Mouse (Mus musculus) forebrain, embryonic 15.5 days (tissue): ENCODE results near the gene Lrrc2. TPM values are rescaled to one million over a fixed set of nuclear protein-coding genes. Genes with fewer than 3 reads are reported as not detected.

ENCODE experiments used
- ATAC-seq: fragments of 200-750 bp; cut with Nextera tagmentation; replicated peaks from 2 replicates; pipeline ENCODE4 v1.8.0; 2017; ENCODE audit warnings: mild to moderate bottlenecking, moderate TSS enrichment, moderate library complexity
- H3K27ac ChIP-seq: fragments of 300-500 bp; sonication (generic); replicated peaks from 2 replicates; pipeline ENCODE4 v1.5.1; 2015; ENCODE audit warnings: mild to moderate bottlenecking, inconsistent platforms
- H3K27me3 ChIP-seq: fragments of 300-500 bp; sonication (generic); 2 replicates; pipeline ENCODE4 v1.6.1; 2015; ENCODE audit warnings: inconsistent platforms
- H3K36me3 ChIP-seq: fragments of 300-500 bp; sonication (generic); 2 replicates; pipeline ENCODE4 v1.6.1; 2015; ENCODE audit warnings: mild to moderate bottlenecking, inconsistent platforms
- H3K4me1 ChIP-seq: fragments of 300-500 bp; sonication (generic); 2 replicates; pipeline ENCODE4 v1.6.1; 2015; ENCODE audit warnings: inconsistent platforms
- H3K4me2 ChIP-seq: fragments of 300-500 bp; sonication (generic); replicated peaks from 2 replicates; pipeline ENCODE4 v1.6.1; 2015; ENCODE audit warnings: mild to moderate bottlenecking, inconsistent platforms
- H3K4me3 ChIP-seq: fragments of 300-500 bp; sonication (generic); 2 replicates; pipeline ENCODE4 v1.5.1; 2015; ENCODE audit warnings: mild to moderate bottlenecking, inconsistent platforms
- H3K9ac ChIP-seq: fragments of 300-500 bp; sonication (generic); replicated peaks from 2 replicates; pipeline ENCODE4 v1.6.1; 2015; ENCODE audit warnings: mild to moderate bottlenecking, inconsistent platforms
- H3K9me3 ChIP-seq: fragments of 300-500 bp; sonication (generic); 2 replicates; pipeline ENCODE4 v1.6.1; 2016; ENCODE audit warnings: inconsistent platforms
- WGBS: fragments of 180-500 bp; shearing (Covaris S2); methylation state at CpG from one replicate; pipeline ENCODE4 v1.1.7; 2015; ENCODE audit warnings: mixed read lengths; 5-methylcytosine and 5-hydroxymethylcytosine counted together
- polyA plus RNA-seq: library from polyadenylated mRNA; unstranded; fragments of >200 nt; fragmentation: Nextera tagmentation; extraction: Ambion mirVana; gene quantifications from 2 replicates; pipeline ENCODE4 v1.2.1, GENCODE M21; 2015

Gene Lrrc2
- polyA plus RNA-seq, 1 experiment from 2014 or later, result 0.36 TPM

DNA sequence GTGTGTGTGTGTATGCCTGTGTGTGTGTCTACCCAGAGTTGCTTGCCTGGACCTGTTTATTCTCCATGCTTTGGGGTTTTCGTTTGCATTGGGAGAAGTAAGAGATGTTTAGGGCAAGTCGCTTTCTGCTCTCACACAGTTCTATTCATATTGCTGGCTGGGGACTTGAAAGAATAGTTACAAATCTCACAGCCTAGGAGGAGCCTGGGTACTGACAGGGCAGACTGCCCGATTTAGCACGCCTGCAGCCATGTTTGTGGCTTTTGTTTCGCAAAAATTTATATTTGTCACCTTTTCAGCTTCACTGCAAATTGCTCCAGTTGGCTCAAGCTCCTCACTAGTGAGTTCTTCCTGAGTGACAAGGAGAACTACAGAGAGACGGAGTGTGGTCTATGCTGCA, 19.8 kb upstream of the Lrrc2 start:
- Histone ChIP-seq H3K4me3 (no peak overlapping the region), H3K4me2 (no peak overlapping the region), H3K9ac (no peak overlapping the region), H3K36me3 (no peaks in the 10 kb centered on the region), H3K4me1 (no peaks in the 10 kb centered on the region), H3K27ac (no peak overlapping the region), H3K27me3 (no peaks in the 10 kb centered on the region), H3K9me3 (no peaks in the 10 kb centered on the region)
- 54% methylated on average over 6 of the region's 6 CpGs for WGBS
- ATAC-seq, result no peak

- Histone ChIP-seq H3K4me1 (no peaks in the 10 kb centered on the region), H3K4me2 (no peak overlapping the region), H3K27ac (no peak overlapping the region), H3K36me3 (no peaks in the 10 kb centered on the region), H3K4me3 (no peak overlapping the region), H3K9me3 (no peaks in the 10 kb centered on the region), H3K27me3 (no peaks in the 10 kb centered on the region), H3K9ac (no peak overlapping the region)
- no peak for ATAC-seq
- WGBS, result 73% methylated on average over 12 of the region's 12 CpGs
Measured at GRCm38 (mm10) chr9:110933850-110934437, 17.4 kb upstream of the Lrrc2 start.

- Histone ChIP-seq H3K27me3 (no peaks in the 10 kb centered on the region), H3K9ac (no peak overlapping the region), H3K4me3 (no peak overlapping the region)
Measured at GRCm38 (mm10) chr9:110935941-110936340, 15.4 kb upstream of the Lrrc2 start.

GRCm38 (mm10) chr9:110937506-110938490, 13.5 kb upstream of the Lrrc2 start:
- H3K4me2 ChIP-seq, result no peak overlapping the region
- H3K9me3 ChIP-seq, result no peaks in the 10 kb centered on the region
- no peaks in the 10 kb centered on the region for H3K27me3 ChIP-seq
- no peaks in the 10 kb centered on the region for H3K4me1 ChIP-seq
- H3K4me3 ChIP-seq, result no peak overlapping the region
- ATAC-seq, result no peak
- 85% methylated on average over 12 of the region's 12 CpGs for WGBS
- H3K9ac ChIP-seq, result no peak overlapping the region
- no peaks in the 10 kb centered on the region for H3K36me3 ChIP-seq
- H3K27ac ChIP-seq, result no peak overlapping the region

More at GRCm38 (mm10) chr9:110935941-110936340, 15.4 kb upstream of the Lrrc2 start:
- no peaks in the 10 kb centered on the region for H3K9me3 ChIP-seq
- no peak overlapping the region for H3K4me2 ChIP-seq
- ATAC-seq, result no peak
- H3K4me1 ChIP-seq, result no peaks in the 10 kb centered on the region
- H3K36me3 ChIP-seq, result no peaks in the 10 kb centered on the region
- no peak overlapping the region for H3K27ac ChIP-seq
- WGBS, result 86% methylated on average over 7 of the region's 7 CpGs

DNA sequence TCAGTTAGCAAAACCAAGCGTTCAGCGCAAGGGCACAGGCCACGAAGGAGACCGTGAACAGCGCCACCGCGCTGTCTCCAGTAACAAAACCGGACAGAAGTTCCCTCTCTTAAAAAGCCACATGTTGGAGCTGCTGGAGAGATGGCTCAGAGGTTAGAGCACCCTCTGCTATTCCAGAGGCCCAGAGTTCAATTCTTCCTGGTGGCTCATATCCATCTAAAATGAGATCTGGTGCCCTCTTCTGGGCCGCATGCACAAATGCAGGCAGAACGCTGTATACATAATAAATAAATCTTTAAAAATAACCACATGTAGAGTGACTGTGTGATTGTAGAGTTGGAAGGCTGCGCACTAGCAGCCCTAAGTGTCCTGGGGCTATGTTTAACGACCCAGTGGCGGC, 7.1 kb upstream of the Lrrc2 start:
- no peak for ATAC-seq
- H3K36me3 ChIP-seq, result no peaks in the 10 kb centered on the region
- H3K27ac ChIP-seq, result no peak overlapping the region
- no peak overlapping the region for H3K4me3 ChIP-seq
- WGBS, result 32% methylated on average over 13 of the region's 13 CpGs
- no peaks in the 10 kb centered on the region; the same call in 1 of the 2 replicates for H3K4me1 ChIP-seq
- H3K4me2 ChIP-seq, result no peak overlapping the region
- peaks cover 25% of the 10 kb centered on the region for H3K27me3 ChIP-seq
- no peak overlapping the region for H3K9ac ChIP-seq
- H3K9me3 ChIP-seq, result no peaks in the 10 kb centered on the region

DNA sequence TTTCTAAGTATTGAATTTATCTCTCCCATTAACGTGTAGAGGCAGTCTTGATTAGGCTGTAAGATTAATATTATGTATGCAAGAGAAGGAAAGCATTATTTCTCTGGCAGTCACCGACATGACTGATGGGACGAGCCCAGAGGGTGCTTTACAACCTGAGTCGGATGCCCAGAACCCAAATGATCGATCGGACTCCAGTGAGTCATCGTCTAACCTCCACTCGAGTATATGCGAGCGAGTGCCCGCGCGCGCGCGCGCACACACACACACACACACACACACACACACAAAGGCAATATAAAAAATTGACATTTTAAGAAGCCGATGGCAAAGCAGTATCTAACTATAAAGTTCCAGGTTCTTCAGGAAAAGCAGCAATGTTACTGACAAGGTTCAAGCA, 6.0 kb upstream of the Lrrc2 start:
- Histone ChIP-seq H3K4me2 (no peak overlapping the region), H3K9me3 (no peaks in the 10 kb centered on the region), H3K9ac (no peak overlapping the region), H3K27ac (no peak overlapping the region), H3K27me3 (peaks cover 25% of the 10 kb centered on the region), H3K36me3 (no peaks in the 10 kb centered on the region), H3K4me1 (no peaks in the 10 kb centered on the region; the same call in 1 of the 2 replicates), H3K4me3 (no peak overlapping the region)
- 30% methylated on average over 18 of the region's 18 CpGs for WGBS
- no peak for ATAC-seq

GRCm38 (mm10) chr9:110945926-110946325, 5.4 kb upstream of the Lrrc2 start, which contains the start of gene Tdgf1:
Tdgf1 (minus strand) TSS chr9:110946158.
- H3K9me3 ChIP-seq, result no peaks in the 10 kb centered on the region
- no peak within 1 kb of the TSS for H3K27ac ChIP-seq
- H3K27me3 ChIP-seq, result peaks cover 25% of the 10 kb centered on the region
- no peak within 1 kb of the TSS for H3K9ac ChIP-seq
- WGBS, result 22% methylated on average over 11 of the region's 11 CpGs
- H3K4me3 ChIP-seq, result no peak within 1 kb of the TSS
- H3K4me2 ChIP-seq, result no peak within 1 kb of the TSS
- no peaks in the 10 kb centered on the region for H3K36me3 ChIP-seq
- H3K4me1 ChIP-seq, result no peaks in the 10 kb centered on the region; the same call in 1 of the 2 replicates
- ATAC-seq, result no peak

DNA sequence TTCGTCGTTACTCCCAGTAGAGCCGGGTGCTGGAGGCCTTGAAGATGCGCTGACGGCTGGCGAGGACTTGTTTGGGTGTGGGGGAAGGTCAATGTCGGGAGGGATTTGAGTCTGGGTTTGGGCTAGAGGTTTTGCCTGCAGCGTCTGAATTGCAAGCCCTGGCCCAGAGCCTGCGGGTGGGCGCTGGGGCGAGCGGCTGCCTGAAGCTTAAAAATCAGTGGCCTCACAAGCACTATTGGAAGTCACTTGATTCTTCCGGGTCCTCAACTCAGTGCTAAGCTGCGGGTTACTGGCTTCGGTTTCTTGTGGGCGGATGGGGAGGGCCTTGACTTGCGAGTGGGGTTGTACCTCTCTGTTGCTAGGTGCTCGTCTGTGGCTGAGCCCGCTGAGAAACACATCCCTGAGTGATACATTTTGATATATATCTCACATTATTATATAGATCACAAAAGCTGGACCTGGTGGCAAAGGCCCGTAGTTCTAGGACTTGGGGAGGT, 4.7 kb upstream of the Lrrc2 start:
- 11% methylated on average over 20 of the region's 20 CpGs for WGBS
- no peaks in the 10 kb centered on the region; the same call in 1 of the 2 replicates for H3K4me1 ChIP-seq
- no peaks in the 10 kb centered on the region for H3K9me3 ChIP-seq
- no peak overlapping the region for H3K4me3 ChIP-seq
- peaks cover 25% of the 10 kb centered on the region for H3K27me3 ChIP-seq
- no peaks in the 10 kb centered on the region for H3K36me3 ChIP-seq
- ATAC-seq, result no peak
- H3K27ac ChIP-seq, result no peak overlapping the region
- no peak overlapping the region for H3K4me2 ChIP-seq
- no peak overlapping the region for H3K9ac ChIP-seq

DNA sequence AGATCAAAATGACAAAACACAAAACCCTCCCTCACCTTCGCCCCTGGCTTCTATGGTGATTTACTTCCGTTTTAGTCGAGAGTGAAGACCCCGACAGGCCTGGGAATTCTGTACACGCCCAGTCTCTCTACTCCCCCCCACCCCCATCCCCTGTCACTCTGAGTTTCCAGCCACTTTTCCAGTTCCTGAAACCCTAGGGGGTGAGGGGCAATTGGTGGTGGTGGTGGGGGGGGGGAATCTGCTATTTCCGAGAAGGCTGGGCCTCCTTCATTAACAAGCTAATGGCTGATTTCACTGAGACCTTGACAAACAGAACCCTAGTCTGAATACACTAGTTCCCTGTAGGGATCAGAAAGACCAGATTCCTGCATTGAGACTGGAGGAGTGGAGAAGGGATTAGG, 4.1 kb upstream of the Lrrc2 start:
- no peaks in the 10 kb centered on the region for H3K9me3 ChIP-seq
- H3K36me3 ChIP-seq, result no peaks in the 10 kb centered on the region
- H3K4me1 ChIP-seq, result no peaks in the 10 kb centered on the region; the same call in 1 of the 2 replicates
- no peak overlapping the region for H3K27ac ChIP-seq
- peaks cover 25% of the 10 kb centered on the region for H3K27me3 ChIP-seq
- H3K4me2 ChIP-seq, result no peak overlapping the region
- no peak overlapping the region for H3K4me3 ChIP-seq
- ATAC-seq, result no peak
- 4% methylated on average over 6 of the region's 6 CpGs for WGBS
- H3K9ac ChIP-seq, result no peak overlapping the region

GRCm38 (mm10) chr9:110947900-110948299, 3.4 kb upstream of the Lrrc2 start:
- no peaks in the 10 kb centered on the region for H3K36me3 ChIP-seq
- no peak overlapping the region for H3K9ac ChIP-seq
- no peaks in the 10 kb centered on the region; the same call in 1 of the 2 replicates for H3K4me1 ChIP-seq
- no peaks in the 10 kb centered on the region for H3K9me3 ChIP-seq
- no peak overlapping the region for H3K4me3 ChIP-seq
- no peak overlapping the region for H3K27ac ChIP-seq
- peaks cover 25% of the 10 kb centered on the region for H3K27me3 ChIP-seq
- no peak for ATAC-seq
- no peak overlapping the region for H3K4me2 ChIP-seq
- WGBS, result 28% methylated on average over 6 of the region's 6 CpGs

DNA sequence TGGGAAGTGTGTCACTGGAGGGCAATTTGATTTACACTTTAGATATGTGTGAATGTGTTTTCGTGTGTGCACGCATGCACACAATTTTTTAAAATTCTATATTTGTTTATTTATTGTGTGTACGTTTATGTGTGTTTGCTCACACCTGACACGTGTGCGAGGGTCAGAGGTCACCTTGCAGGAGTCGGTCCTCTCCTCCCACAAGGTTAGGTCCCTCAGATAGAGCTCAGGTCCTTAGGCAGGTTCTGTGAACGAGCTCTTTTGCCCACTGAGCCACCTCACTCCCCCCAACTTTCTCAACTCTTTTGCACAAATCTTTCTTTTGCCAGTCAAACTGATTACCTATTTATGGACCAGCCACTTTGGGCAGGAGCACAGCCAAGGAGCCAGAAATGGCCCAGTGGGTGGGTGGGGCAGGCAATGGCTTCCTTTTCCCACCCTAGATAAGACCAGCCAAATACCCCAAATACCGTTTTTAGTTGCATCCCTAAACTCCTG, 2.5 kb upstream of the Lrrc2 start:
- H3K4me1 ChIP-seq, result no peaks in the 10 kb centered on the region; the same call in 1 of the 2 replicates
- H3K4me2 ChIP-seq, result no peak overlapping the region
- no peak for ATAC-seq
- 65% methylated on average over 8 of the region's 8 CpGs for WGBS
- no peaks in the 10 kb centered on the region for H3K9me3 ChIP-seq
- no peaks in the 10 kb centered on the region for H3K36me3 ChIP-seq
- no peak overlapping the region for H3K9ac ChIP-seq
- H3K27ac ChIP-seq, result no peak overlapping the region
- H3K27me3 ChIP-seq, result peaks cover 25% of the 10 kb centered on the region
- H3K4me3 ChIP-seq, result no peak overlapping the region

- ATAC-seq, result no peak
- Histone ChIP-seq H3K36me3 (no peaks in the 10 kb centered on the region), H3K4me1 (peaks cover 3% of the 10 kb centered on the region), H3K4me2 (no peak overlapping the region), H3K4me3 (no peak overlapping the region), H3K27me3 (peaks cover 15% of the 10 kb centered on the region), H3K9ac (no peak overlapping the region), H3K9me3 (no peaks in the 10 kb centered on the region), H3K27ac (no peak overlapping the region)
- WGBS, result 97% methylated on average over 3 of the region's 3 CpGs
Measured at GRCm38 (mm10) chr9:110950109-110950508, 1.2 kb upstream of the Lrrc2 start.
